Mouse (Mus musculus): ENCODE results near the gene Trim71. TPM values are rescaled to one million over a fixed set of nuclear protein-coding genes. Genes with fewer than 3 reads are reported as not detected.

The Trim71 gene
- polyA plus RNA-seq, 1 experiment, result not detected

- DNase-seq (ENCODE audit: low read depth), result no peak
Observed at GRCm38 (mm10) chr9:114484771-114485170, 79.4 kb downstream of the Trim71 start.

- DNase-seq (ENCODE audit: low read depth), result no peak
Observed at GRCm38 (mm10) chr9:114480940-114481339, 83.2 kb downstream of the Trim71 start.

- no peak for DNase-seq (ENCODE audit: low read depth)
Observed at GRCm38 (mm10) chr9:114477019-114477418, 87.2 kb downstream of the Trim71 start.

- no peak for DNase-seq (ENCODE audit: low read depth)
Observed at GRCm38 (mm10) chr9:114471892-114472291, 92.3 kb downstream of the Trim71 start.

GRCm38 (mm10) chr9:114468701-114469100 is 95.5 kb downstream of the Trim71 start:
- DNase-seq (ENCODE audit: low read depth), result no peak

- no peak for DNase-seq (ENCODE audit: low read depth)
Observed at GRCm38 (mm10) chr9:114468217-114468616, 96.0 kb downstream of the Trim71 start.

GRCm38 (mm10) chr9:114466871-114467270 is 97.3 kb downstream of the Trim71 start:
- no peak for DNase-seq (ENCODE audit: low read depth)

- no peak for DNase-seq (ENCODE audit: low read depth)
Observed at GRCm38 (mm10) chr9:114465442-114465841, 98.7 kb downstream of the Trim71 start.

- no peak for DNase-seq (ENCODE audit: low read depth)
Observed at GRCm38 (mm10) chr9:114462569-114462968, 101.6 kb downstream of the Trim71 start.

- no peak for DNase-seq (ENCODE audit: low read depth)
Observed at GRCm38 (mm10) chr9:114458436-114458835, 105.7 kb downstream of the Trim71 start.

Other genes with a start within 250 kb of the Trim71 start
- gene Bcl2a1c, start 234.2 kb downstream of the Trim71 start, polyA plus RNA-seq (2012; rRNA removed), result not detected in 2 replicates
- 80.3 and 106 TPM in 2 replicates for gene Crtap, start 173.7 kb downstream of the Trim71 start, polyA plus RNA-seq (2012; rRNA removed)
- gene Glb1, start 163.3 kb downstream of the Trim71 start, polyA plus RNA-seq (2012; rRNA removed), result 111 and 119 TPM in 2 replicates
- gene Tmppe, start 163.3 kb downstream of the Trim71 start, polyA plus RNA-seq (2012; rRNA removed), result 8.1 and 8.9 TPM in 2 replicates
- 0.09 and 0.14 TPM in 2 replicates for gene Ccr4, start 59.5 kb downstream of the Trim71 start, polyA plus RNA-seq (2012; rRNA removed)
- not detected in 2 replicates for gene C130032M10Rik, start 48.7 kb downstream of the Trim71 start, polyA plus RNA-seq (2012; rRNA removed)
- gene Cnot10, start 75.8 kb upstream of the Trim71 start, polyA plus RNA-seq (2012; rRNA removed), result 31.2 and 32.7 TPM in 2 replicates
- 14.7 and 18.8 TPM in 2 replicates for gene Dync1li1, start 124.4 kb upstream of the Trim71 start, polyA plus RNA-seq (2012; rRNA removed)
- gene Cmtm6, start 166.7 kb upstream of the Trim71 start, polyA plus RNA-seq (2012; rRNA removed), result 58.3 and 67.6 TPM in 2 replicates
- 46.4 and 56.3 TPM in 2 replicates for gene Cmtm7, start 217.5 kb upstream of the Trim71 start, polyA plus RNA-seq (2012; rRNA removed)